Mouse (Mus musculus): ENCODE measurements at regions not wholly inside any gene's neighbourhood (a gene's known extent, or its start where the extent isn't known, plus 50 kb on each side); places are given as distances from the start of the nearest gene placed in this dataset.
"Not testable (repeated sequence)": the region's sequence is repeated elsewhere in the genome, so short reads cannot be mapped to it uniquely, and the experiment has no call there.

DNA sequence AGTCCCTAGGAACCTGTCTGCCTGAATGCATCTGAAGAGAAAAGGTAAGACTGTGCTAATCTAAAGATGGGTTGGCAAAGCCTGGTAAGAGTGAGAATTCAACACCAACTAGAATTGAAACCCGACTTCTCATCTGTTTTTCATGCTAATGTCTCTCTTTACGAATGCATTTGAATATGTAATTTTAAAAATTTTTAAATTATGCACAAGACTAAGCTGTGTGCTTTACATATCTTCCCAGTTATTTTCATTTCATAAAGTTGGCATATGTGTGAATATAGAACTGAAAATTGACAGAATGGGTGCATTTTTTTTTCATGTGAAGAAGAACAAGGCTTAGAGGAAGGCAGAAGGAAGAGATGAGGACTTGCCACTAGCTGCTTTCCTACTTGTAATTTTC is 267.2 kb upstream of the Ube2e3 start:
- DNase-seq (ENCODE audit: low spot score), result no peak

GRCm38 (mm10) chr2:78598039-78598438 is 269.9 kb upstream of the Ube2e3 start:
- no peak for DNase-seq (ENCODE audit: low spot score)

DNA sequence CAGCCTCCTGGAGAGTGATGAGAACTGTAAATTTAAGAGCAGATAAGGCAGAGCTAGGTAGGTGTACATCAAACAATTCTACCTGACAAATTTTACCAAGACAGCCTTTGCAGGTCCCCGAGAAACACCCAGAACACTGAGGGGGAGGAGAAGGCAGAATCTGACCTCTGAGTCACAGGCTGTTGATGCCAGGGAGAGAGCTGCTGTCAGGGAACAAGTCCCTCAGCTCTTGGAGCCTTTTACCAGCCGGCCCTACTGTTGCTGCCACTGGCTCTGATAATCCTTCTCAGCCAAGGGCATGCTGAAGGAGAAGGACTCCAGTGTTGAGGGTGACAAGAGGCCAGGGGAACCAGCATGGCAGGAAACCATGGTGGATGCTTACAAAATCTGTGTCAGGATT is 271.7 kb upstream of the Ube2e3 start:
- no peak for DNase-seq (ENCODE audit: low spot score)

GRCm38 (mm10) chr2:78580013-78580412 is 287.9 kb upstream of the Ube2e3 start:
- DNase-seq (ENCODE audit: low spot score), result no peak

DNA sequence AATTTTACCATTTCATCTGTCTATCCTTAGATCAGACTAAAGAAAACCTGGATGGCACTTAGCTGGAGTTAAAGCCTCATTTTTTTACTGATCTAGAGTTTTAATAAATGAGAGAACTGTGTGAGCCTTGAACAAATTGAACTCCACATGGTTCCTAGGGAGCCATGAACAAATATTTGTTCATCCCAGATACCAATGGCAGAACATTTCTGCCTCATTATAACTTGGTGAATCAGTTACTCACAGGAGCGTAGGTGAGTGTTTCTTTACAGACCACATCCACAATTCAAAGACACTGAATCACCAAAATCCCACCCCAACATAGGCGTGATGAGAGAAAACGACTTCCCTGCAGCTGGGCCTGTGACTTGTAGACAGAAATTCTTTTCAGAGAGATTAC is 295.4 kb upstream of the Ube2e3 start:
- DNase-seq (ENCODE audit: low spot score), result no peak

- no peak for DNase-seq (ENCODE audit: low spot score)
These were observed 309.8 kb upstream of the Ube2e3 start for GRCm38 (mm10) chr2:78558128-78558527.

GRCm38 (mm10) chr2:78551085-78551484 is 316.8 kb upstream of the Ube2e3 start:
- DNase-seq (ENCODE audit: low spot score), result no peak

GRCm38 (mm10) chr2:78548683-78549467 is 319.0 kb upstream of the Ube2e3 start:
- DNase-seq (ENCODE audit: low spot score), result no peak

DNA sequence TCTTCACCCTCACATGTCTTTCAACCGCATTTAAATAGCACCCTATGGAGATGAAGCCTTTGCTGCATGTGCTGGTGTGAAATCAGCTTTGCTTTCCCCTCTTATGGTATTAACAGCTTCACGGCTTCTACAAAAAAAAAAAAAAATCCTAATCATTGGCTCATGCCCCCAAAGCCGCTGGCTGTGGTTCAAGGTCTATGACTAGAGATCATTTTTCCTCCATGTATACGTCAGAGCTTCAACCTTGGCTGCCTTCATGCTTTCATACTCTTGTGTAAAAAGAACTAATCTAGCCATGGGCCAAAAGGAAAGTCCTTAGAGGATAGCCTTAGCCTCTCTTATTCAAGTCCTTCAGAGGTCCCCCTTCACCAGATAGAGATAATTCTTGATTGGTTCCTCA is 320.6 kb upstream of the Ube2e3 start:
- DNase-seq (ENCODE audit: low spot score), result no peak

DNA sequence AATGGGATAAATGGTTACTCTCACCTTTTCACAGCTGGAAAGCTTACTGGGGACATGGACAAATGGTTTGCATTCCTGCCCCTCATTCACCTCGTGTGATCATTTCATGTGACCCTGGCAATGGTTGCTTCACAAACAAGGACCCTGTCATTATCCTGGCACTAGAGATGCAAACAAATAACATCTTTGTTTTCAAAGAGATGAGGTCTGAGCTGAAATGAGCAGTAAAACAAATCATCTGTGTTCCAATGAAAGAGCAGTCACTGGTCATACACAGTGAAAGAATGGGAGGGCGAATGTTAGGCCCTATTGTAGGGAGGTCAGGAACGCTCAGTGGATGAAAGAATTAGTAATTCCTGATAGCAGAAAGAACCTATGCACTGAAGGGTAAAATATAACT is 327.5 kb upstream of the Ube2e3 start:
- DNase-seq (ENCODE audit: low spot score), result peak; percentile 25

DNA sequence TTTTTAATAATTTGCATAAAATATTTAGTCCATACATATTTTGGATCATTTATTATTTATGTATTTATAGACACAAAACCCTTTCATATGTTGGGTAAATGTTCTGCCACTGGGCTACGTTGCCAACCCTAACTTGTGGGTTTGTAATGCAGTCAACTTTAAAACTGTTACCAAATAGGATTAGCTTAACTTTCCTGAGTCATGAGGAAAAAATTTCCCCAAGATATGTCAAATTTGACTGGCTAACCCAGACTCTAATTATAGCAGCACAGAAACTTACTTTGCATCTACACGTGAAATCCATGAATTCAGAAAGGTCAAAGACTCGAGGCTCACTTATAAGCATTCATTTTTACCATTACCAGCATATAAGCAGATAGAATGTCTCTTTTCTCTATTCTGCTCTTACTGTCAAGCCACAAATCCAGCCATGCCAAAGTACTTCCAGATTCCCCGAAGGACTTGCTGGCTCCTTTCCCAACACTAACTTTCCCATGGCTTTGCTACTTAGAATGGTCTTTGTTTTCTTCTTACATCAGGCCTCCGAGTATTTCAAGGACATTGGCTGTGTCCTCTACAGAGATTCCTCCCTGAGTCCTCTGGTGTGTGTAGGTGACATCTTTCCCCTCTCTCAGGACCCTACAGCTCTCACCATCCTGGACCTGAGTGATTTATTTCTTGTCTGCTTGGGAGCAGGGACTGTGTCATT is 328.2 kb upstream of the Ube2e3 start:
- no peak for DNase-seq (ENCODE audit: low spot score)

DNA sequence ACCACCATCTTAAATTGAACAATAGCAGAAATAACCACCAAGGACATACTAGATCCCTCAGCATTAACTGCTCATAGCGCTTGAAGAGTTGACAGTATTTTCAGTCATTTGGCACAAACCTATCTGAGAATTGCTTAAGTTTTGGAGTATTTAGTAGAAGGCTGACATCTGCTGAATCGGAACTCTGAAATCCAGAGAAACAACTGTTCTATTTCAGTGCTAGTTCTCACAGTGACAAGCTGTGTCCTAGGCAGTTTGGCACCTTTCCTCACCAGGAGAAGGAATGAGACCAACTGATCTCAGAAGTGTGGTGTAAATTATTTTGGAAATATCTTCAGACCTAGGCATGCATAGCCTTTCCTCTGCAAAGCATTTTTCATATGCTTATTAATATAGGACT is 330.4 kb upstream of the Ube2e3 start:
- peak; percentile 15 for DNase-seq (ENCODE audit: low spot score)

GRCm38 (mm10) chr2:78533881-78534280 is 334.0 kb upstream of the Ube2e3 start:
- not testable (repeated sequence) for DNase-seq (ENCODE audit: low spot score)

DNA sequence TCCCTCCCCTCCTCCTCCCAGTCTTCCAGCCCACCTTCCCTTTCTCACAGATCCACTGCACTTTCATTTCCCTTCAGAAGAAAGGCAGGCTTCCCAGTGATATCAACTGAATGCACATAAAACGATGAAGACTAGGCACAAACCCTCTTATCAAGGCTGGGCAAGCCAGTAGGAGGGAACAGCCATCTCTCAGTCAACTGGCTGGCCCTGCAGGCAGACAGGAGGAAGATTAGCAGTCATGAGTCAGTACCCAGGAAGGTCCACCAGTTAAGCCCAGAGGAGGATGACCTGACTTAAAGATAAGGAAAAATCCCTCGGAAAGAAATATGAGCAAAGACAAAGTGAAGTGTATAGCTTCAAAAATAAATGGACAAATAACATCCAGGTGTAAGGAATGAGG is 337.4 kb upstream of the Ube2e3 start:
- no peak for DNase-seq (ENCODE audit: low spot score)

GRCm38 (mm10) chr2:78520258-78521023 is 347.5 kb upstream of the Ube2e3 start:
- DNase-seq (ENCODE audit: low spot score), result no peak

GRCm38 (mm10) chr2:78493115-78493514 is 374.8 kb upstream of the Ube2e3 start:
- no peak for DNase-seq (ENCODE audit: low spot score)

DNA sequence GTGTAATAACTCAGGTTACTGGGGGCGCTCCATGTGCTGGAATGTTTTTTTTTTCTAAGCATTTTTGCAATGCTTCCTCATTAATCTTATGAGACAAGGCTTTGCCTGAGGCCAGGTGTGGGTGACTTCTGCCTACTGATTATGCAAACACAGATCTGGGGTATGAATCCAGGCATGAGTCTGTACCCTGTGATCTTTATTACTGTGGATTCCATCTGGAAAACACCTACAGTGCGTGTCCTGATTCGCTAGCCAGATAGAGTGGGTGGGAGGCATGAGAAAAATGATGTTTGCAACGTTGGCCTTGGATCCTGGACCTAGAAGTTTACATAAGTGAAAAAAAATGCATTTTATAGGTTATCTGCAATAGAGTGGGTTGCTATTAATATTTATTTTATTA is 387.9 kb upstream of the Ube2e3 start:
- DNase-seq (ENCODE audit: low spot score), result peak; percentile 4

GRCm38 (mm10) chr2:78459444-78459843 is 408.5 kb upstream of the Ube2e3 start:
- no peak for DNase-seq (ENCODE audit: low spot score)

DNA sequence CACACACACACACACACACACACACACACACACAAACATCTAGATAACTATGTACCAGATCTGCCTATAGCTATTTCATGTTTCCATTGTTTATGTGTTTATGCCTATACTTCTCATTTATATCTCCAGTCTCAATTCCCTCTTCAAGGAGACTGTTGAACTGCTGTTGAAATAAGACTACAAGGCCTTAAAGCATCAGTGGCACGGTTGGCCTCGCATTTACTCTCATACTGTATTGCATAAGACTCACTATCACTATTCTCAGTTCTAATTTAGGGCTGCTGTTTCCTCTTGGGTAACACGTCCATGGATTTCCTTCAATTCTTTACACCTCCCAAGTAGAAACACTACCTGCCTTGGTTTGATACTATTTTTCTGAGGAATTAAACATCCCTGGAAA is 414.5 kb upstream of the Ube2e3 start:
- DNase-seq (ENCODE audit: low spot score), result no peak

DNA sequence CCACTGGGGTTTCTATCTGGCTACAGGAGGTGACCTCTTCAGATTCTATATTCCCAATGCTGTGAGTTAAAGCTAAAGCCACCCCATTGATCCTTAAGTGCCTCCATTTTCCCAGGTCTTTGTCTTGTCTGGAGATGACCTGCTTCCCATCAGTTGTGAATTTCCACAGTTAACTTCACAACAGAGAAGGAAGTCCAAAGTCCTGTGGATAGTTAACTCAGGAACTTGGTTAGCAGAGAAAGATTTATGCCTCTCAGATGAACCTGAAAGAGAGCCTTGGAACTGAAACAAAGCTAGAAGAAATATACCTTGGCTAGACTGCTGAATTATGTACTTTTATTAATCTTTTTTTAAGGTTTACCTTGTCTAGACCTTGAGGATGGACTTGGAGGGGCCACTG is 431.1 kb upstream of the Ube2e3 start:
- no peak for DNase-seq (ENCODE audit: low spot score)

DNA sequence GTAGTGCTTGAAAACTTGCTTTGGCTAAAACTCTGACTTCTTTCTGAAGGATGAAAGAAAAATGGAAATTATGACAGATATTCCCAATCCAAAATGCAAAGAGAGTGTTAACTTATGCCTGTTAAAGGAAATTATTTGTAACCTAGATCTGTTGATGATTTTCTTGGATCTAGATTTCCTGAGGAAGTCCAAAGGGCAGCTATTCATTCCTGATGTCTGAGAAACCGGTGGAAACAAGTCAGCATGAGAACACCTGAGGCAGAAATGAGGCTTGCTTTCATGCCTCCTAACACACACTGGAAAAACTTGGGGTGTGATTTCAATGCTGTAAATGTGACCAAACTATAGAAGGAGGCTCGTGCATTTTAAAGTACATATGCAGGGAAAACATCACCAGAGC is 432.9 kb upstream of the Ube2e3 start:
- DNase-seq (ENCODE audit: low spot score), result no peak

GRCm38 (mm10) chr2:78427659-78428336 is 440.1 kb upstream of the Ube2e3 start:
- no peak for DNase-seq (ENCODE audit: low spot score)

All from left cerebral cortex, adult 11 months (tissue).